Mouse (Mus musculus): ENCODE measurements around the gene Sirt6.
"Not testable (repeated sequence)": the region's sequence is repeated elsewhere in the genome, so short reads cannot be mapped to it uniquely, and the experiment has no call there.

Gene Sirt6

GRCm38 (mm10) chr10:81626994-81627835 is at the start of gene Sirt6:
Gene Sirt6 (minus strand): TSS chr10:81627797.
- DNase-seq = peak; percentile 90 to 94

GRCm38 (mm10) chr10:81656174-81656573 is 28.6 kb upstream of the Sirt6 start:
- no peak for DNase-seq

GRCm38 (mm10) chr10:81655178-81655577 is 27.6 kb upstream of the Sirt6 start:
- no peak for DNase-seq

GRCm38 (mm10) chr10:81648803-81649775 is 21.5 kb upstream of the Sirt6 start, which contains the start of gene Gm10778:
Gene Gm10778 (plus strand): TSS chr10:81649059.
- DNase-seq = peak; percentile 82

- DNase-seq = peak in 1 of 2 experiments; percentile 5
Measured at GRCm38 (mm10) chr10:81646015-81646555, 18.5 kb upstream of the Sirt6 start.

- DNase-seq = no peak
Measured at GRCm38 (mm10) chr10:81645391-81645790, 17.8 kb upstream of the Sirt6 start.

GRCm38 (mm10) chr10:81644716-81645115 is 17.1 kb upstream of the Sirt6 start:
- DNase-seq = no peak

- DNase-seq = no peak
Measured at GRCm38 (mm10) chr10:81644162-81644561, 16.6 kb upstream of the Sirt6 start.

GRCm38 (mm10) chr10:81643449-81644055 is 16.0 kb upstream of the Sirt6 start:
- peak; percentile 94 to 98 for DNase-seq

- DNase-seq = no peak
Measured at GRCm38 (mm10) chr10:81642648-81643448, 15.3 kb upstream of the Sirt6 start.

GRCm38 (mm10) chr10:81641978-81642647 is 14.5 kb upstream of the Sirt6 start:
- no peak for DNase-seq

- no peak for DNase-seq
Measured at GRCm38 (mm10) chr10:81641566-81641965, 14.0 kb upstream of the Sirt6 start.

GRCm38 (mm10) chr10:81640825-81641224 is 13.2 kb upstream of the Sirt6 start:
- DNase-seq = not testable (repeated sequence)

GRCm38 (mm10) chr10:81638101-81638500 is 10.5 kb upstream of the Sirt6 start:
- no peak for DNase-seq

GRCm38 (mm10) chr10:81636338-81636737 is 8.7 kb upstream of the Sirt6 start:
- no peak for DNase-seq

- peak; percentile 87 to 93 for DNase-seq
Measured at GRCm38 (mm10) chr10:81633253-81634099, 5.9 kb upstream of the Sirt6 start.

- no peak for DNase-seq
Measured at GRCm38 (mm10) chr10:81628390-81628789, 793 bp upstream of the Sirt6 start, which contains the start of gene Ankrd24. Gene Ankrd24 (plus strand): TSS chr10:81628540.

- no peak for DNase-seq
Measured at GRCm38 (mm10) chr10:81627836-81628220, 231 bp upstream of the Sirt6 start.

GRCm38 (mm10) chr10:81626101-81626993 is 1.2 kb downstream of the Sirt6 start:
- DNase-seq = no peak
